Mouse (Mus musculus) testis, adult 2 months (tissue): ENCODE measurements around the gene Dis3l2.

Source experiments
- CTCF ChIP-seq: fragments of 200-500 bp; IDR thresholded peaks from 2 replicates; pipeline ENCODE4 v1.5.1; 2012; ENCODE audit warnings: low read depth, mild to moderate bottlenecking, inconsistent platforms, low read length, moderate library complexity; ENCODE audit not compliant: control insufficient read depth, insufficient read depth, insufficient replicate concordance
- POLR2A ChIP-seq: fragments of 200-500 bp; IDR thresholded peaks from 2 replicates; pipeline ENCODE4 v1.6.1; 2012; ENCODE audit warnings: low read depth, mild to moderate bottlenecking, inconsistent platforms, low read length, moderate library complexity; ENCODE audit not compliant: control insufficient read depth

DNA sequence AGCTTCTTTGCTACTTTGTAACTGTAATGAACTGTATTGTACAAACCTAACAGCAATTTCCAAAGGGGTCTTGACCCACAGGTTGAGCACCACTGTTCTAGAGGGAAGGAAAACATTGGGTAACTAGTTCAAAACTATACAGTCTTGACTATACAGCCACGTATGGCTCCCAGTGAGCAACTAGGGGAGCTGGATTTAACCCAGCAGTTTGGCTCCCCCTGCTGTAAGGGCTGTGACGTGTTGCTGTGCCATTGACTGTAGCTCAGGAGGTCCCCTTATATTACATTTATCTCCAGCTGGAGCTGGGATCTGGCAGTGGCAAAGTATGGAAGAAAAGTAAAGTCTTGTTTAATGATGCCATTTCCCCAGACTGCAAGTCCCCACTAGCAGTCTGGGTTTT is 4.9 kb upstream of the Dis3l2 start:
- TF ChIP-seq POLR2A (no peak), CTCF (no peak)
